18 mouse cellular contexts compared by ENCODE assay signal in the genomic region with DNA sequence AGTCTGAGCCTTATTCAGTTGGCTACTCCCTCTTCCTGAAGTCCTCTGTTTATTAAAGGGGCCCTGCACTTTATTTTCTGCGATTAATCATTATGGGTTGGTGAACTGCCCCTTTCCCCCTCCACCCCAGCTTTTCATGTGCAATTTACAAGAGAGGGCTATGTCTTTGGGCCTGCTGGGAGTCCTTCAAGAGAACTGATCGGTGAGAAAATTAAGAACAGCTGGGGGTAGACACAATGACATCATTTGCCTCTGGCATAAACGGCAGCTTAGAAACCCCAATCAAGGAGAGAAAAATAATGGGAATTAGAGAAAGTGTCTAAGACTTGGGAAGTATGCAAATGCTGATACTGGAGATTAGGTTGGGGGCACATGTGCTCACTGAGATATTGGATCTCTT.
A peak's percentile ranks its signal among the peaks of the same experiment; 100 is the strongest.
DNase-seq lines count a peak whose midpoint lies in the region; ATAC-seq lines count a peak whose summit lies in the region.
"Had no signal": no experiment of that assay in that cellular context is flagged by ENCODE, and none has a peak within 500 bp of the region (broad histone marks: within the 10 kb centered on the region; RNA-seq: fewer than 3 reads in every experiment).

No protein-coding gene starts in this region.

- no peak overlapping the region for H3K4me2 ChIP-seq in forebrain, embryonic 11.5 days (ENCODE audit: low read depth, low read length, severe bottlenecking)
- H3K4me2 ChIP-seq in forebrain, embryonic 13.5 days = no peak overlapping the region
- H3K4me2 ChIP-seq in forebrain, embryonic 15.5 days (replicated peaks) = no peak overlapping the region
- no peak overlapping the region for H3K4me2 ChIP-seq in forebrain, embryonic 14.5 days (ENCODE audit: low read length)
- H3K4me2 ChIP-seq: embryonic facial prominence, embryonic 12.5 days had no signal

- H3K27ac ChIP-seq in forebrain, embryonic 11.5 days (ENCODE audit: low read depth, low read length) = no peak overlapping the region
- H3K27ac ChIP-seq in forebrain, embryonic 10.5 days = no peak overlapping the region
- H3K27ac ChIP-seq in forebrain, embryonic 13.5 days = no peak overlapping the region
- no peak overlapping the region for H3K27ac ChIP-seq in forebrain, embryonic 15.5 days (replicated peaks)
- no peak overlapping the region for H3K27ac ChIP-seq in forebrain, embryonic 14.5 days (ENCODE audit: low read depth, low read length)
- H3K27ac ChIP-seq: embryonic facial prominence, embryonic 10.5 days; embryonic facial prominence, embryonic 12.5 days; gastrocnemius, adult 2 months had no signal

- peak; percentile 71 for ATAC-seq in forebrain, embryonic 11.5 days (replicated peaks; ENCODE audit: low FRiP score)
- ATAC-seq in forebrain, embryonic 13.5 days = peak; percentile 55; the same call in 1 of the 2 replicates
- ATAC-seq in forebrain, embryonic 15.5 days (replicated peaks) = no peak; the same call in 1 of the 2 replicates
- ATAC-seq in forebrain, embryonic 14.5 days = no peak

- WGBS in forebrain, embryonic 11.5 days = 36% methylated on average over 3 of the region's 3 CpGs
- WGBS in forebrain, embryonic 10.5 days = 22% methylated on average over 3 of the region's 3 CpGs
- 30% methylated on average over 3 of the region's 3 CpGs for WGBS in forebrain, embryonic 13.5 days
- WGBS in forebrain, embryonic 15.5 days = 44% methylated on average over 3 of the region's 3 CpGs
- 38% methylated on average over 3 of the region's 3 CpGs for WGBS in forebrain, embryonic 14.5 days

- H3K9me3 ChIP-seq in forebrain, embryonic 11.5 days (ENCODE audit: control insufficient read depth, low read length) = no peaks in the 10 kb centered on the region
- H3K9me3 ChIP-seq in forebrain, embryonic 10.5 days = no peaks in the 10 kb centered on the region
- H3K9me3 ChIP-seq in forebrain, embryonic 13.5 days (replicated peaks) = no peaks in the 10 kb centered on the region
- no peaks in the 10 kb centered on the region for H3K9me3 ChIP-seq in forebrain, embryonic 15.5 days
- no peaks in the 10 kb centered on the region for H3K9me3 ChIP-seq in forebrain, embryonic 14.5 days (replicated peaks; ENCODE audit: control insufficient read depth, low read length)
- H3K9me3 ChIP-seq: embryonic facial prominence, embryonic 10.5 days; embryonic facial prominence, embryonic 12.5 days had no signal

- no peak overlapping the region for H3K9ac ChIP-seq in forebrain, embryonic 11.5 days (ENCODE audit: low read length)
- H3K9ac ChIP-seq in forebrain, embryonic 13.5 days = no peak overlapping the region
- no peak overlapping the region for H3K9ac ChIP-seq in forebrain, embryonic 15.5 days (replicated peaks)
- H3K9ac ChIP-seq in forebrain, embryonic 14.5 days (ENCODE audit: low read length) = no peak overlapping the region
- H3K9ac ChIP-seq: embryonic facial prominence, embryonic 12.5 days had no signal

- DNase-seq in forebrain, embryonic 11.5 days (ENCODE audit: low spot score) = no peak
- DNase-seq in forebrain, embryonic 10.5 days (ENCODE audit: extremely low spot score, low spot score) = no peak
- peak; percentile 23 for DNase-seq in forebrain, embryonic 14.5 days (ENCODE audit: low spot score)
- DNase-seq in frontal cortex, postnatal 10 days (ENCODE audit: low spot score in 2 of 2) = no peak
- DNase-seq in heart, postnatal 14 days = no peak
- DNase-seq: adrenal gland, adult 2 months; adrenal gland, postnatal 10 days; adrenal gland, postnatal 25 days; cerebellum, adult 11-12 months; cerebellum, adult 2 months; cerebellum, adult 9-10 months; cerebellum, postnatal 10 days; cerebellum, postnatal 25 days; gastrocnemius, adult 2 months had no signal

- intact Hi-C loops in heart, postnatal 14 days (cut with DNase I) = no loop called here

- no peaks in the 10 kb centered on the region for H3K36me3 ChIP-seq in forebrain, embryonic 11.5 days (ENCODE audit: control insufficient read depth, insufficient read depth, low read length)
- H3K36me3 ChIP-seq in forebrain, embryonic 10.5 days (replicated peaks) = no peaks in the 10 kb centered on the region
- H3K36me3 ChIP-seq in forebrain, embryonic 13.5 days (ENCODE audit: poor library complexity, severe bottlenecking) = no peaks in the 10 kb centered on the region
- H3K36me3 ChIP-seq in forebrain, embryonic 15.5 days = no peaks in the 10 kb centered on the region
- H3K36me3 ChIP-seq in forebrain, embryonic 14.5 days (ENCODE audit: control insufficient read depth, insufficient read depth, low read length) = no peaks in the 10 kb centered on the region
- H3K36me3 ChIP-seq: embryonic facial prominence, embryonic 10.5 days; embryonic facial prominence, embryonic 12.5 days had no signal

- H3K27me3 ChIP-seq in forebrain, embryonic 11.5 days (ENCODE audit: control insufficient read depth, insufficient read depth, low read length) = no peaks in the 10 kb centered on the region
- no peaks in the 10 kb centered on the region for H3K27me3 ChIP-seq in forebrain, embryonic 10.5 days (ENCODE audit: poor library complexity, severe bottlenecking)
- no peaks in the 10 kb centered on the region for H3K27me3 ChIP-seq in forebrain, embryonic 13.5 days
- no peaks in the 10 kb centered on the region for H3K27me3 ChIP-seq in forebrain, embryonic 15.5 days
- H3K27me3 ChIP-seq in forebrain, embryonic 14.5 days (replicated peaks; ENCODE audit: control insufficient read depth, insufficient read depth, low read length) = no peaks in the 10 kb centered on the region
- H3K27me3 ChIP-seq: embryonic facial prominence, embryonic 12.5 days had no signal

- no peak overlapping the region for H3K4me3 ChIP-seq in forebrain, embryonic 11.5 days (ENCODE audit: low read depth, low read length)
- H3K4me3 ChIP-seq in forebrain, embryonic 10.5 days = no peak overlapping the region
- H3K4me3 ChIP-seq in forebrain, embryonic 13.5 days = no peak overlapping the region
- no peak overlapping the region for H3K4me3 ChIP-seq in forebrain, embryonic 15.5 days
- no peak overlapping the region for H3K4me3 ChIP-seq in forebrain, embryonic 14.5 days (ENCODE audit: low read depth, low read length)
- H3K4me3 ChIP-seq: embryonic facial prominence, embryonic 10.5 days; embryonic facial prominence, embryonic 12.5 days; gastrocnemius, adult 2 months had no signal

- H3K4me1 ChIP-seq in forebrain, embryonic 11.5 days (replicated peaks; ENCODE audit: control insufficient read depth, insufficient read depth, low read length) = no peaks in the 10 kb centered on the region
- H3K4me1 ChIP-seq in forebrain, embryonic 10.5 days = no peaks in the 10 kb centered on the region
- H3K4me1 ChIP-seq in forebrain, embryonic 13.5 days = no peaks in the 10 kb centered on the region
- H3K4me1 ChIP-seq in forebrain, embryonic 15.5 days = no peaks in the 10 kb centered on the region
- H3K4me1 ChIP-seq in forebrain, embryonic 14.5 days (ENCODE audit: control insufficient read depth, insufficient read depth, low read length) = no peaks in the 10 kb centered on the region
- H3K4me1 ChIP-seq: embryonic facial prominence, embryonic 10.5 days; embryonic facial prominence, embryonic 12.5 days had no signal

Comparison
In these comparisons a context has a peak if more than half of its experiments do, and no peak if none do; other contexts are left out.
1. ATAC-seq: peak in forebrain, embryonic 11.5 days (single experiment) and forebrain, embryonic 13.5 days (single experiment); none in forebrain, embryonic 15.5 days (single experiment) and forebrain, embryonic 14.5 days (single experiment).